Mouse (Mus musculus): ENCODE measurements at regions not wholly inside any gene's neighbourhood (a gene's known extent, or its start where the extent isn't known, plus 50 kb on each side); places are given as distances from the start of the nearest gene placed in this dataset.

DNA sequence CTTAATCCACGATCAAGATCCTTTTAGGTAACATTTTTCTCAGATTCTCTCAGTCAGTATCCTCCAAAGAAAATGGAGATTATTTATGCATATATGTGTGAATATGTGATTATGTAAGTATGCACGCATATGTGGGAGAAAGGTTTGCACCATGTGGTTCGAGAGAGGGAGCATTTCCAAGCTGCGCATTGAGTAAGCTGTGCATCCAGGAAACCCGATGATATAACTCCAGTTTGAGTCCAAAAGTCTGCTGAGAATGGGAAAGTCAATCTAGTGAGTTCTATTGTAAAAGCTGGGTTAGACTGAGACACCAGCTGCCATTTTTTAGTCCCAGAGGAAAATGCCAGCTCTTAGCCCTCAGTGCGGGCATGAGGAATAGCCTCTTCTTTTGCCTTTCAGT is 89.9 kb upstream of the Krr1 start:
- no peak for TF ChIP-seq CTCF (IDR thresholded peaks at IDR 0.05; ENCODE audit: control insufficient read depth, insufficient read depth, insufficient read length)
- TF ChIP-seq MAX (IDR thresholded peaks at IDR 0.05), result no peak
- no peak for TF ChIP-seq USF1 (IDR thresholded peaks at IDR 0.05; ENCODE audit: low read depth)
- no peak for TF ChIP-seq CEBPB (IDR thresholded peaks at IDR 0.05; ENCODE audit: low read depth)
- no peak for TF ChIP-seq MYOG (IDR thresholded peaks at IDR 0.05; ENCODE audit: control insufficient read depth, extremely low read depth, insufficient read length)

All from C2C12 (cell line).